Comparison of ENCODE assay signal across 8 mouse cellular contexts in genomic region chr7:45124224-45125143, GRCm38 (mm10). TPM values are rescaled to one million over a fixed set of nuclear protein-coding genes. Genes with fewer than 3 reads are reported as not detected.
DNase-seq lines count a peak whose midpoint lies in the region; ATAC-seq and TF ChIP-seq lines count a peak whose summit lies in the region.

Rps11 (minus strand) TSS chr7:45124439.

- no peaks in the 10 kb centered on the region for H3K27me3 ChIP-seq in megakaryocyte, embryonic 14.5 days (replicated peaks)

- peak; percentile 43 for ATAC-seq in activated CD4-positive, CD25-positive, alpha-beta regulatory T cell, adult 4 months

- peak; percentile 74 for TF ChIP-seq POLR2A in cortical plate, adult 2 months (IDR thresholded peaks at IDR 0.05; ENCODE audit: extremely low read depth, insufficient read depth, low read length)

- H3K9me3 ChIP-seq in megakaryocyte, embryonic 14.5 days = no peaks in the 10 kb centered on the region

- H3K4me3 ChIP-seq in cortical plate, adult 2 months (ENCODE audit: insufficient read depth, low read length) = peak within 1 kb of the TSS; percentile 69
- H3K4me3 ChIP-seq in megakaryocyte, embryonic 14.5 days (replicated peaks) = peak within 1 kb of the TSS; percentile 99

- H3K36me3 ChIP-seq in megakaryocyte, embryonic 14.5 days (replicated peaks; ENCODE audit: low read length) = peaks cover 69% of the 10 kb centered on the region

- peak; percentile 97 to 99 for DNase-seq in gastrocnemius, adult 8-10 months (ENCODE audit: low spot score in 2 of 2)
- DNase-seq in hindlimb bud, embryonic 11.5 days (ENCODE audit: extremely low spot score, low read depth, low spot score) = peak; percentile 99
- peak; percentile 96 to 98 for DNase-seq in left cerebral cortex, adult 8-10 months (ENCODE audit: low spot score in 2 of 2)
- peak; percentile 99 to 100 for DNase-seq in right cerebral cortex, postnatal 10 days (ENCODE audit: low spot score in 2 of 2)
- DNase-seq in urinary bladder, postnatal 25 days (ENCODE audit: low spot score) = peak; percentile 96

- H3K27ac ChIP-seq in cortical plate, adult 2 months (ENCODE audit: insufficient read depth, low read length) = peak within 1 kb of the TSS; percentile 17

- TF ChIP-seq CTCF in cortical plate, adult 2 months (IDR thresholded peaks at IDR 0.05; ENCODE audit: extremely low read depth, insufficient read depth, low read length) = no peak

- H3K4me1 ChIP-seq in cortical plate, adult 2 months (ENCODE audit: control insufficient read depth, insufficient read depth, low read length) = 0 out of 2 replicates have a peak, but pooled peaks cover 2% of the 10 kb centered on the region
- H3K4me1 ChIP-seq in megakaryocyte, embryonic 14.5 days = peaks cover 78% of the 10 kb centered on the region

RNA-seq across cellular contexts. Expression of gene Rps11, which starts in this region (rescaled TPM):
- polyA plus RNA-seq in activated CD4-positive, CD25-positive, alpha-beta regulatory T cell, adult 4 months (2017; shearing (Covaris generic)) = 1,000 to 10,000 TPM; 4,562 to 5,652 TPM
- polyA plus RNA-seq in cortical plate, adult 2 months (2012; rRNA removed) = 361 and 402 TPM in 2 replicates
- total RNA-seq in gastrocnemius, adult 8-10 months (2022) = 100 to 1,000 TPM; 471 to 554 (median 519) TPM
- total RNA-seq in left cerebral cortex, adult 8-10 months (2022) = 100 to 1,000 TPM; 467 to 554 (median 521) TPM
- 39.7 and 217 TPM in 2 replicates for polyA plus RNA-seq in megakaryocyte, embryonic 14.5 days (2012; ENCODE audit: insufficient read depth, low replicate concordance)

Comparison
In these comparisons a context has a peak if more than half of its experiments do, and no peak if none do; other contexts are left out.
1. Peak in every context shown above with its lines: DNase-seq, ATAC-seq, H3K4me3 ChIP-seq and H3K27ac ChIP-seq.
2. RNA of gene Rps11 (polyA plus RNA-seq): 4,562 to 5,652 TPM in activated CD4-positive, CD25-positive, alpha-beta regulatory T cell, adult 4 months; 361 to 402 TPM in cortical plate, adult 2 months and 39.7 to 217 TPM in megakaryocyte, embryonic 14.5 days; every median in the first group is over 10 times any median in the second.